In the genomic region with DNA sequence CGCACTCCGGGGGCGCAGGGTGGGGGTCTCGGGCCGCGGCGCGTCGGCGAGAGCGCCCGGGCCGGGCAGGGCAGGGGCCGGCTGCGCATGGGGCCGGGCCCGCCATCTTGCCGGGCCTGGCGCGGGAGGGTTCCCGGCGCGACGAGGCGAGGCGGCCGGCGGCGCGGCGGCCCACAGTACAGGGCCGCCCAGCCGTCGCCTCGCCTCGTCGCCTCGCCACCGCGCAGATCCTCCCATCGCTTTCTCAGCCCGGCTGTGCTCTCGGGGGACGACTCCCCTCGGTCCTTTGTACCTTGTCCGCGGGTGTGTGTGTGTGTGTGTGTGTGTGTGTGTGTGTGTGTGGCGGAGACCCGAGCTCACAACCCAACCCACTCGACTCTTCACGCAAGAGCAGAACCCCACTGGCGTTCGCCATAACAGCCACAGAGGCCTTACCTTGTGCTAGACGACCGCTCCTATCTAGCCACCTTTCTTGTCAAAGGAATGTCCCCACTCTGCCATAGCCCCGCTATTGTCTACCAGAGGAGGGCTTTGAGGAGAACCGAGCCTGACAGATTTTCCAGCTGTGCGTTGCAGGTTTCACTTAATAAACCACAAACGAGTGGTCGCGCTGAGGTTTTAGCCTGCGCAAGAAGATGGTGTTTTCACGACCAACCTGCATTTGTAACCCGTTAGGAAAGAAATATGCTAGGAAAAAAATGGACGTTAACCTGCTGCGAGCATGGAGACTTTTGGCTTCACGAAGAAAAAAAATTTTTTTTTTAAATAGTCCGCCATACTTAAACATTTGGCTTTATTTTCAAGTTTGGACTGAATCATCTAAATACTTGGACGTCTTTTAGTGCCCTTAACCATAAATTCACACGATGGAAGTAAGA, we compare ENCODE assay signal across 8 mouse cellular contexts. TPM values are rescaled to one million over a fixed set of nuclear protein-coding genes. Genes with fewer than 3 reads are reported as not detected.
DNase-seq lines count a peak whose midpoint lies in the region; ATAC-seq and TF ChIP-seq lines count a peak whose summit lies in the region.

No protein-coding gene starts in this region.

- no peaks in the 10 kb centered on the region for H3K27me3 ChIP-seq in megakaryocyte, embryonic 14.5 days (replicated peaks)

- H3K4me1 ChIP-seq in cortical plate, adult 2 months (ENCODE audit: control insufficient read depth, insufficient read depth, low read length), result peaks cover 2% of the 10 kb centered on the region; the same call in 1 of the 2 replicates
- peaks cover 29% of the 10 kb centered on the region for H3K4me1 ChIP-seq in megakaryocyte, embryonic 14.5 days

- DNase-seq in adrenal gland, adult (ENCODE audit: inconsistent age in 2 of 2, low spot score in 1 of 2), result peak; percentile 52 to 86
- DNase-seq in gastrocnemius, postnatal 14 days, result peak; percentile 50
- DNase-seq in left cerebral cortex, adult 8-10 months (ENCODE audit: low spot score in 2 of 2), result peak; percentile 29 to 42
- DNase-seq in right cerebral cortex, postnatal 14 days, result peak; percentile 63
- DNase-seq in yolk sac, embryonic 10.5 days (ENCODE audit: low spot score), result peak; percentile 69

- TF ChIP-seq POLR2A in cortical plate, adult 2 months (IDR thresholded peaks at IDR 0.05; ENCODE audit: extremely low read depth, insufficient read depth, low read length), result 0 out of 2 replicates have a peak, but pooled peaks have one; percentile 52

- H3K27ac ChIP-seq in cortical plate, adult 2 months (ENCODE audit: insufficient read depth, low read length), result peak overlapping the region; percentile 84

- peaks cover 13% of the 10 kb centered on the region for H3K9me3 ChIP-seq in megakaryocyte, embryonic 14.5 days

- intact Hi-C loops in gastrocnemius, postnatal 14 days (cut with DNase I; ENCODE audit: low total_unique reads), result no loop called here

- TF ChIP-seq CTCF in cortical plate, adult 2 months (IDR thresholded peaks at IDR 0.05; ENCODE audit: extremely low read depth, insufficient read depth, low read length), result no peak

- ATAC-seq in inflammation-experienced regulatory T-cells, adult 6 months, result peak; percentile 41

- H3K4me3 ChIP-seq in cortical plate, adult 2 months (ENCODE audit: insufficient read depth, low read length), result peak overlapping the region; percentile 89
- H3K4me3 ChIP-seq in megakaryocyte, embryonic 14.5 days (replicated peaks), result peak overlapping the region; percentile 97

- H3K36me3 ChIP-seq in megakaryocyte, embryonic 14.5 days (replicated peaks; ENCODE audit: low read length), result peaks cover 5% of the 10 kb centered on the region

RNA-seq across cellular contexts. Expression of gene Zfp280d, which starts 0.7 kb away (rescaled TPM):
- polyA plus RNA-seq in cortical plate, adult 2 months (2012; rRNA removed), result 51.2 and 58.3 TPM in 2 replicates
- total RNA-seq in gastrocnemius, postnatal 14 days (2021), result 10 to 100 TPM; 12.7 to 13.7 TPM
- polyA plus RNA-seq in inflammation-experienced regulatory T-cells, adult 6 months (2017; shearing (Covaris generic)), result 10 to 100 TPM; 41.7 to 68.9 (median 54.7) TPM
- 10 to 100 TPM; 52.8 to 56.3 (median 54.7) TPM for total RNA-seq in left cerebral cortex, adult 8-10 months (2022)
- 1.1 and 3.3 TPM in 2 replicates for polyA plus RNA-seq in megakaryocyte, embryonic 14.5 days (2012; ENCODE audit: insufficient read depth, low replicate concordance)

Comparison
In these comparisons a context has a peak if more than half of its experiments do, and no peak if none do; other contexts are left out.
1. Peak in every context shown above with its lines: DNase-seq, ATAC-seq, H3K4me3 ChIP-seq and H3K27ac ChIP-seq.